Mouse (Mus musculus) megakaryocyte progenitor cell, adult 5-6 weeks (primary cell): ENCODE results near the gene Sccpdh. TPM values are rescaled to one million over a fixed set of nuclear protein-coding genes. Genes with fewer than 3 reads are reported as not detected.
A peak's percentile ranks its signal among the peaks of the same experiment; 100 is the strongest.

Source experiments
- ATAC-seq: replicated peaks from 2 replicates; pipeline ENCODE4 v1.8.0; 2016; ENCODE audit warnings: mild to moderate bottlenecking, moderate TSS enrichment, inconsistent platforms; ENCODE audit not compliant: poor library complexity
- total RNA-seq, 2 experiments: library from RNA; stranded (forward) in 1 of 2; stranded (reverse) in 1 of 2; fragments of 157-497, 149-512 nt in 1 of 2; fragments of 200-1000 nt in 1 of 2; gene quantifications; 2 replicates each; pipeline versions ENCODE4 v1.2.3 to v1.2.4; 2015 to 2017

The Sccpdh gene
- total RNA-seq, 2 experiments from 2014 or later = 18.6 to 42.4 TPM

GRCm38 (mm10) chr1:179728661-179729060 is 60.7 kb downstream of the Sccpdh start:
- ATAC-seq = no peak

- ATAC-seq = no peak
Measured at GRCm38 (mm10) chr1:179731391-179731790, 63.4 kb downstream of the Sccpdh start.

- ATAC-seq = peak; percentile 94
Measured at GRCm38 (mm10) chr1:179734500-179735474, 66.8 kb downstream of the Sccpdh start.

- no peak for ATAC-seq
Measured at GRCm38 (mm10) chr1:179736483-179736882, 68.5 kb downstream of the Sccpdh start.

Other genes with a start within 250 kb of the Sccpdh start
- 19.8 and 20.7 TPM in 2 replicates for gene Smyd3, start 150.2 kb upstream of the Sccpdh start, total RNA-seq (2015)
- gene Smyd3, start 150.2 kb upstream of the Sccpdh start, total RNA-seq (2017) = 22.9 and 35.6 TPM in 2 replicates
- 46.2 and 50.3 TPM in 2 replicates for gene Tfb2m, start 121.9 kb upstream of the Sccpdh start, total RNA-seq (2015)
- gene Tfb2m, start 121.9 kb upstream of the Sccpdh start, total RNA-seq (2017) = 43.9 and 50.6 TPM in 2 replicates
- 8.3 and 13.0 TPM in 2 replicates for gene Cnst, start 121.8 kb upstream of the Sccpdh start, total RNA-seq (2015)
- 14.2 and 15.8 TPM in 2 replicates for gene Cnst, start 121.8 kb upstream of the Sccpdh start, total RNA-seq (2017)
- not detected in 2 replicates for gene Kif28, start 77.1 kb downstream of the Sccpdh start, total RNA-seq (2015)
- not detected in 2 replicates for gene Kif28, start 77.1 kb downstream of the Sccpdh start, total RNA-seq (2017)
- gene Gm10518, start 135.2 kb downstream of the Sccpdh start, total RNA-seq (2015) = 0.29 TPM in 1 of 2 replicates, not detected in the other
- 0.88 TPM in 1 of 2 replicates, not detected in the other for gene Gm10518, start 135.2 kb downstream of the Sccpdh start, total RNA-seq (2017)
- 60.7 and 77.0 TPM in 2 replicates for gene Ahctf1, start 135.5 kb downstream of the Sccpdh start, total RNA-seq (2015)
- 66.6 and 76.2 TPM in 2 replicates for gene Ahctf1, start 135.5 kb downstream of the Sccpdh start, total RNA-seq (2017)